Mouse (Mus musculus): Measurements from ENCODE around the gene F13a1. TPM values are rescaled to one million over a fixed set of nuclear protein-coding genes. Genes with fewer than 3 reads are reported as not detected.

F13a1 gene
- total RNA-seq (2021): 1 to 10 TPM; 3.9 to 4.5 TPM

GRCm38 (mm10) chr13:37050126-37050525 lies at the start of gene F13a1:
TSS of gene F13a1 (minus strand) at chr13:37050244.
- no peak for DNase-seq (ENCODE audit: low spot score in 2 of 2)
- intact Hi-C loops (cut with DNase I): no loop called here

- intact Hi-C loops (cut with DNase I): no loop called here
- DNase-seq (ENCODE audit: low spot score in 2 of 2): no peak
These were observed 41.6 kb upstream of the F13a1 start for GRCm38 (mm10) chr13:37091620-37092019.

- intact Hi-C loops (cut with DNase I): no loop called here
These were observed 39.1 kb upstream of the F13a1 start for GRCm38 (mm10) chr13:37089104-37089503.

GRCm38 (mm10) chr13:37081506-37082241 lies 31.6 kb upstream of the F13a1 start:
- intact Hi-C loops (cut with DNase I): no loop called here
- DNase-seq (ENCODE audit: low spot score in 2 of 2): peak in 1 of 2 experiments; percentile 19

More at GRCm38 (mm10) chr13:37089104-37089503, 39.1 kb upstream of the F13a1 start:
- DNase-seq (ENCODE audit: low spot score in 2 of 2): no peak

DNA sequence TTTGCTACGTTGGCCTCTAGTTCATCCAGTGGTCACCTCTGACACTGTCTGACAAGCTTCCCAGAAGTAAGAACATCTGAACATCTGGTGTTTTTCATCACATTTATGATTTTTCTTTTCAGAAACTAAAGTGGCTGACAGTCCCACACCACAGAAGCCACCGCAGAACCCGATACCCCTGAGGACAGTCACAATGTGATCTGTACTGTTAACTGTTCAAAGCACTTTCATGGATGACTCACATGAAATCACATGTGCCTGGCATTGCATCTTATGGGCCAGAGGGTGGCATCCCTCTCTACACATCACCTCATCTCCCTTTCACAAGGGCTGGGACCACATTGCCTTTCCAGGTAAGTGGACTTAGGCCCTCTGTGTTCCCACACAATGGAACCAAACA lies 21.3 kb upstream of the F13a1 start:
- no peak for DNase-seq (ENCODE audit: low spot score in 2 of 2)
- intact Hi-C loops (cut with DNase I): no loop called here

DNA sequence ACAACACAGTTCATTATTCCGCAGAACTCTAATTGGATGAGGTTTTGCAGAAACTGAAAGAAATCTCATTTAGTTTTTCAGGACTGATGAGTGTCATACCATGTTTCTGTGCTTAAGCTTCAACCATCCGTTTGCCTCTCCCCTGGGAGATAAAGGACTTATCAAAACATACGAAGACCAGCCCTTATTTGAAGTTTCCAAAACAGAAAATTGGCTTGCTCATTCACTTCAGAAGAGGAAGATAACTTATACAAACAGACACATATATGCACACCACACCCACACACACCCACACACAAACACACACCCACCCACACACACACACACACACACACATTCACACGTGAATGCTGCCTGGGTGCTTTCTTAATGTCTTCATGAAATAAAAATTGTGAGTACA lies 20.8 kb upstream of the F13a1 start:
- DNase-seq (ENCODE audit: low spot score in 2 of 2): no peak
- intact Hi-C loops (cut with DNase I): no loop called here

DNA sequence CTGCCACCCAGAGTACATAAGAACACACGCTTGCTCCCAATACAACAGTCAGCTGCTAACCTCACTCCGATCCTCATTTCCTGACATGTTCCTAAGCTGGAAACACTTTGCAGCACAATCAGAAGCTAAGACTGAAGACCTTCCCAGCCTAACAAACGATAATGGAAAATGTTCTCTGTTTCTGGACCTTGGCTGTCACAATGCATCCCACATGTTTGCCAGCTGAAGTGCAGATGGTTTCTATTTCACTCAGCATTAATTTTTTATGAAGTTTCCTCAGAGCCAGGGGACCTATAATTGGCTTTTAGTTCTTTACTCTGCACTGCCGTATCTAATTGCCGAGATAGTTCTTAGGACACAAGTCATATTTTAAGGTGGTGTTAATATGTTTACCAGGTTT lies 10.8 kb upstream of the F13a1 start:
- intact Hi-C loops (cut with DNase I): no loop called here
- no peak for DNase-seq (ENCODE audit: low spot score in 2 of 2)

GRCm38 (mm10) chr13:37056662-37057061 lies 6.6 kb upstream of the F13a1 start:
- intact Hi-C loops (cut with DNase I): no loop called here
- peak in 1 of 2 experiments; percentile 5 for DNase-seq (ENCODE audit: low spot score in 2 of 2)

GRCm38 (mm10) chr13:37049631-37050030 lies 413 bp downstream of the F13a1 start:
- intact Hi-C loops (cut with DNase I): no loop called here
- DNase-seq (ENCODE audit: low spot score in 2 of 2): no peak

GRCm38 (mm10) chr13:37049018-37049417 lies 1.0 kb downstream of the F13a1 start:
- DNase-seq (ENCODE audit: low spot score in 2 of 2): no peak

DNA sequence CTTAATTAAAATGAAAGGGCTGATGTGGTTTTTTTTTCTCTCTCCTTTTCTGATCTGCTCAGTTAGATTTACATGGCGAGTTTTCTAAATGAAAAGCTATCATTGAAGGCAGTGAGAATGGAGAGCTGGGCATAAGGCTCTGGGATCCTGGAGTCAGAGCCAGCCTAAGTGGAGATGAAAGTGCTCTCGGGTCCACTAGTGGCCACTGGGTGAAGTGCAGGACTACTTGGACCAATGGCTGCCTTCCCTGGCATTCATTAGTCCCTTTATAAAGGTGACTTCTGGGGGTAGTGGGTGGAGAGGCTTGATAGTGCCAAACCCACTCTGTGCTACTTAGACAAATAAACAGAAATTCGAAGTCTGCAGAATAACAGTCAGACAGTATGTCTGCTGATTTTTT lies 5.0 kb downstream of the F13a1 start:
- DNase-seq (ENCODE audit: low spot score in 2 of 2): no peak
- intact Hi-C loops (cut with DNase I): no loop called here

More at GRCm38 (mm10) chr13:37049018-37049417, 1.0 kb downstream of the F13a1 start:
- intact Hi-C loops (cut with DNase I): no loop called here

DNA sequence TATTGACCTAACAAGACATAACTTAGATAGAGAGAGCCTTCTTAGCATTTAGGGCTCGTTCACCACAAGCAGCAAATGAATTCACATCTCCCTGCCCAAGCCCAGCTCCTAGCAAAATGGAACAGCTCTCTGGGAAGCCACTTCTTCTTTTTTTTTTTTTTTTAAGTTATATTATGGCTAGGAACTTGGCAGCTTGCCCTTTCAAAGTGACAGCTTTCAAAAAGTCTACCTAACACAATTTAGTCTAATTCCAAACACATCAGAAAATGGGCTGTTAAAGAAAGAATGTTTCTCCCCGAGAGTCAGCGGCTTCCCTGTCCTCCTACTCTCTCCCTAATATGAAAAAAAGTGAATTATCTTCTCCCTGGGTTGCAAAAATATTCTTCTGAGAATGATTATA lies 15.3 kb downstream of the F13a1 start:
- intact Hi-C loops (cut with DNase I): loop anchor here (10.0 kb wide), 1 partner anchor 220 kb away; no protein-coding TSS in a partner anchor
- DNase-seq (ENCODE audit: low spot score in 2 of 2): peak; percentile 24 to 55

GRCm38 (mm10) chr13:37025996-37026579 lies 24.0 kb downstream of the F13a1 start:
- intact Hi-C loops (cut with DNase I): no loop called here
- no peak for DNase-seq (ENCODE audit: low spot score in 2 of 2)

DNA sequence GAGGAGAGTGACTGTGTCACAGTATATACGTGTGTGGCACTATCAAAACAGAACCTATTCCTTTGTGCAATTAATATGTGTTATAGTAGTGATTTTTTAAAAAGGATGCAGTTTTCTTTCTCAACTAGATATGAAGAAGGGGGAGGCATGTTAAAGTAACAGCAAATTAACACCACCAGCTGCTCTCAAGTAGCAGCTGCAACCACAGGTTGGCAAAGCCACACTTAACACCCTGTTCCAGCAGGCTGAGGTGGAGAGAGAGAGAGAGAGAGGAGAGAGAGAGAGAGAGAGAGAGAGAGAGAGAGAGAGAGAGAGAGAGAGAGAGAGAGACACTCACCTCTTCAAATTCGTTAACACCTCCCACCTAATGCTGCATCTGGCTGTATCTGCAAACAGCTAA lies 28.5 kb downstream of the F13a1 start:
- intact Hi-C loops (cut with DNase I): no loop called here
- DNase-seq (ENCODE audit: low spot score in 2 of 2): no peak

GRCm38 (mm10) chr13:37010771-37011170 lies 39.3 kb downstream of the F13a1 start:
- intact Hi-C loops (cut with DNase I): no loop called here
- peak in 1 of 2 experiments; percentile 38 for DNase-seq (ENCODE audit: low spot score in 2 of 2)

DNA sequence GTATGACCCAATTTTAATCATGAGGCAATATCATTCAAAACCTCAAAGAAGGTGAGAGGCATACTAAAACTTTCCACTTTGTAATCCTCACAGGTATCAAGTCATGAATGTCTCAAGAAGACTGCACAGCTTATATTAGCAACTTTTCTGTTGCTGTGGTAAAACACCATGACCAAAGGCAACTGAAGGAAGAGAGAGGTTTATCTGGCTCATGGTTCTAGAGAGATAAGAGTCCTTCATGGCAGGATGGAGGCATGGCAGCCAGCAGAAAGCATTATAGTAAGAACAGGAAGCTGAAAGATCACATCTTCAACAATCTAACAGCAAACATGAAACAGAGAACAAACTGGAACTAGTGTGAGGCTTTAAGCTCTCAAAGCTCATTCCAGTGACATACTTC lies 43.8 kb downstream of the F13a1 start:
- intact Hi-C loops (cut with DNase I): no loop called here
- no peak for DNase-seq (ENCODE audit: low spot score in 2 of 2)

DNA sequence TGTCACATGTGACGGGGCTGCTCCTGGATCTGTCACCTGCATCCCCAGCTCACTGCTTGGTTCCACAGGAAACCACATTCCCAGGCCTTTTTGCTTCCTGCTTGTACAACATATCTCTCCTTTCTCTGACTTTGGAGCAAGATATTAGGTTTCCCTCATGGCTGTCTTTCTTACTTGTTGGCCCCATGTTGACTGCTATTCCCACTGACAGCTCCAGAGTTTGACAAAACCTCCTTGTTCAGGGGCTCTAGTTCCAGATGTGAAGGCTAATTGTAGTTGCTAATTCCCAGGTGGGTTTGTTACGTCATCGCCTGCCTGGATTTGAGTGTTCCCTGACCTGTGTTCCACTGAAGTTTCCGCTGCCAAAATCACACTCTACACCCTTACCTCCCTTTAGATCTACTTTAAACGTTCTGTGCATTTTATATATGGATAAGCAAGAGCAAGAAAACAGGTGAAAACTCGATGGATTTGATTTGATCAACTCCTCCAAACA lies 50.8 kb downstream of the F13a1 start:
- intact Hi-C loops (cut with DNase I): no loop called here
- DNase-seq (ENCODE audit: low spot score in 2 of 2): no peak

- intact Hi-C loops (cut with DNase I): no loop called here
- no peak for DNase-seq (ENCODE audit: low spot score in 2 of 2)
These were observed 56.5 kb downstream of the F13a1 start for GRCm38 (mm10) chr13:36993593-36993992.

DNA sequence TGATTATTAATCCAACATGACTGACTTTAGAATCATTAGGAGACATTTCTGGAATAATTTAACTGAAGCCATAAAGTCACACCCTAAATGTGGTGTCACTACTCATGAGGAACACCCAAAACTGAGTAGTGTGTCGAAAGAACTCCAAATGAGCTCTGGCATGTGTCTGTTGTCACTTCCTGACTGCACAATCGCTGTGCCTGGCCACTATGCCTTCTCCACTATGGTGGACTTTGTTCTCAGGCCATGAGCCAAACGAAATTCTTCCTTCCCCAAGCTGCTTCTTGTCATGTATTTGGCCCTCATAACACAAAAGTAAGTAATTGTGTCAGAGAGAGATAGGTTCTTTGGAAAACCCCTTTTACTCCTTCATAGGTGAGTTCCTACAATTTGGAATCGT lies 61.7 kb downstream of the F13a1 start:
- DNase-seq (ENCODE audit: low spot score in 2 of 2): no peak
- intact Hi-C loops (cut with DNase I): no loop called here

- intact Hi-C loops (cut with DNase I): no loop called here
- no peak for DNase-seq (ENCODE audit: low spot score in 2 of 2)
These were observed 77.0 kb downstream of the F13a1 start for GRCm38 (mm10) chr13:36973016-36973415.

- DNase-seq (ENCODE audit: low spot score in 2 of 2): no peak
These were observed 77.8 kb downstream of the F13a1 start for GRCm38 (mm10) chr13:36972226-36972625.

More at GRCm38 (mm10) chr13:36972226-36972625, 77.8 kb downstream of the F13a1 start:
- intact Hi-C loops (cut with DNase I): no loop called here
